Mouse (Mus musculus): ENCODE results near the gene Atcay. TPM values are rescaled to one million over a fixed set of nuclear protein-coding genes. Genes with fewer than 3 reads are reported as not detected.

The Atcay gene
- polyA plus RNA-seq, 1 experiment from 2014 or later = 0.27 TPM

- Histone ChIP-seq H3K4me1 (ENCODE audit: control insufficient read depth, insufficient read depth, low read length) (peaks cover 12% of the 10 kb centered on the region; the same call in 1 of the 2 replicates), H3K36me3 (ENCODE audit: control insufficient read depth, insufficient read depth, low read length) (peaks cover 4% of the 10 kb centered on the region; the same call in 1 of the 2 replicates), H3K4me2 (ENCODE audit: low read depth, severe bottlenecking) (peak overlapping the region; percentile 78), H3K4me3 (ENCODE audit: low read depth, low read length) (peak overlapping the region; percentile 57), H3K27me3 (ENCODE audit: control insufficient read depth, insufficient read depth, low read length) (peaks cover 29% of the 10 kb centered on the region), H3K27ac (replicated peaks; ENCODE audit: low read depth, low read length) (no peak overlapping the region), H3K9me3 (ENCODE audit: control insufficient read depth, low read length) (no peaks in the 10 kb centered on the region), H3K9ac (ENCODE audit: low read length) (peak overlapping the region; percentile 89)
- no peak for DNase-seq (ENCODE audit: low spot score)
- peak; percentile 23; the same call in 1 of the 2 replicates for ATAC-seq (ENCODE audit: insufficient number of reproducible peaks, low FRiP score, low TSS enrichment, low read depth)
- 5% methylated on average over 19 of the region's 19 CpGs for WGBS
These were observed 37.6 kb downstream of the Atcay start for GRCm38 (mm10) chr10:81192968-81193501.

GRCm38 (mm10) chr10:81192270-81192967 lies 38.2 kb downstream of the Atcay start:
- peak overlapping the region; percentile 89 for H3K9ac ChIP-seq (ENCODE audit: low read length)
- H3K27me3 ChIP-seq (ENCODE audit: control insufficient read depth, insufficient read depth, low read length) = peaks cover 29% of the 10 kb centered on the region
- H3K9me3 ChIP-seq (ENCODE audit: control insufficient read depth, low read length) = no peaks in the 10 kb centered on the region
- peak; percentile 77 for DNase-seq (ENCODE audit: low spot score)
- peak; percentile 81 for ATAC-seq (ENCODE audit: insufficient number of reproducible peaks, low FRiP score, low TSS enrichment, low read depth)
- peak overlapping the region; percentile 78 for H3K4me2 ChIP-seq (ENCODE audit: low read depth, severe bottlenecking)
- H3K36me3 ChIP-seq (ENCODE audit: control insufficient read depth, insufficient read depth, low read length) = peaks cover 5% of the 10 kb centered on the region
- 1% methylated on average over 82 of the region's 93 CpGs for WGBS
- peaks cover 12% of the 10 kb centered on the region; the same call in 1 of the 2 replicates for H3K4me1 ChIP-seq (ENCODE audit: control insufficient read depth, insufficient read depth, low read length)
- peak overlapping the region; percentile 82 for H3K27ac ChIP-seq (replicated peaks; ENCODE audit: low read depth, low read length)
- H3K4me3 ChIP-seq (ENCODE audit: low read depth, low read length) = peak overlapping the region; percentile 57

GRCm38 (mm10) chr10:81191342-81191982 lies 39.2 kb downstream of the Atcay start:
- Histone ChIP-seq H3K4me3 (ENCODE audit: low read depth, low read length) (no peak overlapping the region; the same call in 1 of the 2 replicates), H3K4me2 (ENCODE audit: low read depth, severe bottlenecking) (peak overlapping the region; percentile 78), H3K27ac (replicated peaks; ENCODE audit: low read depth, low read length) (no peak overlapping the region), H3K9me3 (ENCODE audit: control insufficient read depth, low read length) (no peaks in the 10 kb centered on the region), H3K9ac (ENCODE audit: low read length) (no peak overlapping the region), H3K36me3 (ENCODE audit: control insufficient read depth, insufficient read depth, low read length) (peaks cover 10% of the 10 kb centered on the region), H3K27me3 (ENCODE audit: control insufficient read depth, insufficient read depth, low read length) (peaks cover 28% of the 10 kb centered on the region), H3K4me1 (ENCODE audit: control insufficient read depth, insufficient read depth, low read length) (peaks cover 12% of the 10 kb centered on the region; the same call in 1 of the 2 replicates)
- no peak for ATAC-seq (ENCODE audit: insufficient number of reproducible peaks, low FRiP score, low TSS enrichment, low read depth)
- WGBS = 87% methylated on average over 18 of the region's 18 CpGs
- DNase-seq (ENCODE audit: low spot score) = no peak

GRCm38 (mm10) chr10:81190912-81191321 lies 39.7 kb downstream of the Atcay start:
- 69% methylated on average over 6 of the region's 6 CpGs for WGBS
- ATAC-seq (ENCODE audit: insufficient number of reproducible peaks, low FRiP score, low TSS enrichment, low read depth) (no peak), DNase-seq (ENCODE audit: low spot score) (no peak)
- H3K4me3 ChIP-seq (ENCODE audit: low read depth, low read length) = no peak overlapping the region
- peaks cover 25% of the 10 kb centered on the region for H3K27me3 ChIP-seq (ENCODE audit: control insufficient read depth, insufficient read depth, low read length)
- peaks cover 10% of the 10 kb centered on the region for H3K36me3 ChIP-seq (ENCODE audit: control insufficient read depth, insufficient read depth, low read length)
- no peak overlapping the region for H3K9ac ChIP-seq (ENCODE audit: low read length)
- H3K4me1 ChIP-seq (ENCODE audit: control insufficient read depth, insufficient read depth, low read length) = peaks cover 12% of the 10 kb centered on the region; the same call in 1 of the 2 replicates
- no peaks in the 10 kb centered on the region for H3K9me3 ChIP-seq (ENCODE audit: control insufficient read depth, low read length)
- H3K27ac ChIP-seq (replicated peaks; ENCODE audit: low read depth, low read length) = no peak overlapping the region
- H3K4me2 ChIP-seq (ENCODE audit: low read depth, severe bottlenecking) = no peak overlapping the region

- Histone ChIP-seq H3K9me3 (ENCODE audit: control insufficient read depth, low read length) (no peaks in the 10 kb centered on the region), H3K27me3 (ENCODE audit: control insufficient read depth, insufficient read depth, low read length) (peaks cover 20% of the 10 kb centered on the region), H3K36me3 (ENCODE audit: control insufficient read depth, insufficient read depth, low read length) (peaks cover 10% of the 10 kb centered on the region), H3K27ac (replicated peaks; ENCODE audit: low read depth, low read length) (no peak overlapping the region), H3K4me3 (ENCODE audit: low read depth, low read length) (no peak overlapping the region), H3K4me2 (ENCODE audit: low read depth, severe bottlenecking) (no peak overlapping the region), H3K9ac (ENCODE audit: low read length) (no peak overlapping the region), H3K4me1 (ENCODE audit: control insufficient read depth, insufficient read depth, low read length) (peaks cover 12% of the 10 kb centered on the region; the same call in 1 of the 2 replicates)
- DNase-seq (ENCODE audit: low spot score) (no peak), ATAC-seq (ENCODE audit: insufficient number of reproducible peaks, low FRiP score, low TSS enrichment, low read depth) (no peak)
- 69% methylated on average over 31 of the region's 31 CpGs for WGBS
These were observed 40.3 kb downstream of the Atcay start for GRCm38 (mm10) chr10:81190236-81190911.

GRCm38 (mm10) chr10:81189821-81190220 lies 40.8 kb downstream of the Atcay start:
- peaks cover 14% of the 10 kb centered on the region; the same call in 1 of the 2 replicates for H3K4me1 ChIP-seq (ENCODE audit: control insufficient read depth, insufficient read depth, low read length)
- DNase-seq (ENCODE audit: low spot score) (no peak), ATAC-seq (ENCODE audit: insufficient number of reproducible peaks, low FRiP score, low TSS enrichment, low read depth) (no peak)
- whole genome bisulfite sequencing = 81% methylated on average over 26 of the region's 26 CpGs
- H3K4me2 ChIP-seq (ENCODE audit: low read depth, severe bottlenecking) = no peak overlapping the region
- H3K27me3 ChIP-seq (ENCODE audit: control insufficient read depth, insufficient read depth, low read length) = peaks cover 14% of the 10 kb centered on the region
- no peak overlapping the region for H3K9ac ChIP-seq (ENCODE audit: low read length)
- H3K27ac ChIP-seq (replicated peaks; ENCODE audit: low read depth, low read length) = no peak overlapping the region
- peaks cover 10% of the 10 kb centered on the region for H3K36me3 ChIP-seq (ENCODE audit: control insufficient read depth, insufficient read depth, low read length)
- H3K4me3 ChIP-seq (ENCODE audit: low read depth, low read length) = no peak overlapping the region
- H3K9me3 ChIP-seq (ENCODE audit: control insufficient read depth, low read length) = no peaks in the 10 kb centered on the region

GRCm38 (mm10) chr10:81187161-81187560 lies 43.5 kb downstream of the Atcay start:
- Histone ChIP-seq H3K27me3 (ENCODE audit: control insufficient read depth, insufficient read depth, low read length) (no peaks in the 10 kb centered on the region), H3K9ac (ENCODE audit: low read length) (no peak overlapping the region), H3K4me2 (ENCODE audit: low read depth, severe bottlenecking) (no peak overlapping the region), H3K36me3 (ENCODE audit: control insufficient read depth, insufficient read depth, low read length) (peaks cover 10% of the 10 kb centered on the region), H3K9me3 (ENCODE audit: control insufficient read depth, low read length) (no peaks in the 10 kb centered on the region), H3K4me1 (ENCODE audit: control insufficient read depth, insufficient read depth, low read length) (peaks cover 9% of the 10 kb centered on the region), H3K4me3 (ENCODE audit: low read depth, low read length) (no peak overlapping the region), H3K27ac (replicated peaks; ENCODE audit: low read depth, low read length) (no peak overlapping the region)
- ATAC-seq (ENCODE audit: insufficient number of reproducible peaks, low FRiP score, low TSS enrichment, low read depth) (no peak), DNase-seq (ENCODE audit: low spot score) (no peak)
- WGBS = 94% methylated on average over 9 of the region's 9 CpGs

GRCm38 (mm10) chr10:81184765-81185164 lies 45.9 kb downstream of the Atcay start:
- H3K27ac ChIP-seq (replicated peaks; ENCODE audit: low read depth, low read length) = no peak overlapping the region
- H3K9ac ChIP-seq (ENCODE audit: low read length) = no peak overlapping the region

More at GRCm38 (mm10) chr10:81184765-81185164, 45.9 kb downstream of the Atcay start:
- ATAC-seq (ENCODE audit: insufficient number of reproducible peaks, low FRiP score, low TSS enrichment, low read depth) = no peak
- peaks cover 33% of the 10 kb centered on the region for H3K36me3 ChIP-seq (ENCODE audit: control insufficient read depth, insufficient read depth, low read length)
- no peak for DNase-seq (ENCODE audit: low spot score)
- H3K9me3 ChIP-seq (ENCODE audit: control insufficient read depth, low read length) = no peaks in the 10 kb centered on the region
- H3K4me2 ChIP-seq (ENCODE audit: low read depth, severe bottlenecking) = no peak overlapping the region
- WGBS = 53% methylated on average over 4 of the region's 4 CpGs
- H3K4me3 ChIP-seq (ENCODE audit: low read depth, low read length) = no peak overlapping the region
- no peaks in the 10 kb centered on the region for H3K27me3 ChIP-seq (ENCODE audit: control insufficient read depth, insufficient read depth, low read length)
- peaks cover 9% of the 10 kb centered on the region for H3K4me1 ChIP-seq (ENCODE audit: control insufficient read depth, insufficient read depth, low read length)
